In the genomic region with DNA sequence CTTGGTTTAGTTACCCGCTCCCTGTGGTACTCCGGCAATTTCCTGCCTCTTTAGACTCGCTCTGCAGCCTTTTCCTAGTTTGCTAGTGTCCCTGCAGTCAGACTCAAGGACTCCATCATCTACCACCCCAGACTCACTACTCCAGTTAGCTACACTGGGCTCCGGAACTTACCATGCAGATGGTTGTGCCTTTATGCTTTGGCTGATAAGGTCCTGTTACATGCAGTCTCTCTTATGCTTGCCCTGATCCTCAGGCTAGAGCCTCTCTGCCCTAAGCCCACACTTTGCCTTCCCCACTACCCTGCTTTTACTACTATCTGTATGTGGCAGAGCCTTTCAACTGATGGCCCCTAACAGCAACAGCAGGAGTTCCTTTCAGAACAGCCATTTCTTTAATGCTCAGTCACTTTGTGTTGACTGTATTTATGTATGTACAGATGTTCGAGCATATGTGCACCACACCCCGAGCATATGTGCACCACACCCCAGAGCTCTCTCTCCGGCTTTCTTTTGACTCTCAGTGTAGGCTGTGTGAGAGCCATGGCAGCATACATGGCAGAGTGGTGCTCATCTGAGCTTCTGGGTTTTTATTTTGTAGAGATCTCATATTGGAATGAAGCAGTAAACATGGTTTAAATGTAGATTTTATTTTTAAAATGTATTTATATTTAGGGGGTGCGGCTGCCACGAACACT, we compare ENCODE assay signal across 20 mouse cellular contexts. TPM values are rescaled to one million over a fixed set of nuclear protein-coding genes. Genes with fewer than 3 reads are reported as not detected.
DNase-seq lines count a peak whose midpoint lies in the region; ATAC-seq and TF ChIP-seq lines count a peak whose summit lies in the region.
"Had no signal": no experiment of that assay in that cellular context is flagged by ENCODE, and none has a peak within 500 bp of the region (broad histone marks: within the 10 kb centered on the region; RNA-seq: fewer than 3 reads in every experiment).

No protein-coding gene starts in this region.

- no peaks in the 10 kb centered on the region for H3K9me3 ChIP-seq in neural tube, embryonic 13.5 days
- H3K9me3 ChIP-seq in neural tube, embryonic 15.5 days (replicated peaks) = no peaks in the 10 kb centered on the region
- H3K9me3 ChIP-seq: limb, embryonic 10.5 days; neural tube, embryonic 12.5 days had no signal

- no peak overlapping the region for H3K4me2 ChIP-seq in neural tube, embryonic 13.5 days
- no peak overlapping the region for H3K4me2 ChIP-seq in neural tube, embryonic 15.5 days
- H3K4me2 ChIP-seq: neural tube, embryonic 12.5 days had no signal

- DNase-seq in heart, adult 11 months = peak; percentile 82
- DNase-seq in heart, adult 2 months = no peak
- peak; percentile 70 for DNase-seq in brain, embryonic 14.5 days (ENCODE audit: low read depth)
- DNase-seq: adrenal gland, postnatal 25 days; cerebellum, postnatal 10 days; embryo, embryonic 11 days; gastrocnemius, adult 2 months; kidney, adult 9 months; kidney, postnatal 4 days; layer of hippocampus, postnatal 36 days; lung, adult 2 months had no signal

- TF ChIP-seq EP300 in heart, adult 2 months (IDR thresholded peaks at IDR 0.05; ENCODE audit: insufficient read depth, low read depth, low read length) = no peak

- no peak for TF ChIP-seq CTCF in heart, adult 2 months (IDR thresholded peaks at IDR 0.05)
- no peak for TF ChIP-seq CTCF in brain, embryonic 14.5 days (IDR thresholded peaks at IDR 0.05; ENCODE audit: borderline replicate concordance, extremely low read depth, insufficient read depth, insufficient read length)

- no peak overlapping the region for H3K9ac ChIP-seq in heart, adult 2 months (ENCODE audit: low read depth, low read length)
- H3K9ac ChIP-seq in neural tube, embryonic 13.5 days = no peak overlapping the region
- H3K9ac ChIP-seq in neural tube, embryonic 15.5 days (replicated peaks) = no peak overlapping the region
- H3K9ac ChIP-seq: neural tube, embryonic 12.5 days had no signal

- 97% methylated on average over 9 of the region's 9 CpGs for whole genome bisulfite sequencing in heart, adult 2 months
- WGBS in neural tube, embryonic 13.5 days = 90% methylated on average over 9 of the region's 9 CpGs
- WGBS in neural tube, embryonic 15.5 days = 87% methylated on average over 9 of the region's 9 CpGs

- peak; percentile 43; the same call in 1 of the 2 replicates for ATAC-seq in neural tube, embryonic 13.5 days (ENCODE audit: low read depth)
- ATAC-seq in neural tube, embryonic 15.5 days (ENCODE audit: low FRiP score) = no peak
- peak; percentile 46 for ATAC-seq in megakaryocyte-erythroid progenitor cell, adult 5-6 weeks (replicated peaks; ENCODE audit: low FRiP score, low TSS enrichment, poor library complexity, severe bottlenecking)
- ATAC-seq in activated CD4-positive, CD25-positive, alpha-beta regulatory T cell, adult 4 months = no peak
- ATAC-seq: midbrain, embryonic 16.5 days had no signal

- no peaks in the 10 kb centered on the region for H3K79me2 ChIP-seq in heart, adult 2 months (replicated peaks; ENCODE audit: control insufficient read depth, insufficient read depth, low read length)

- intact Hi-C loops in heart, adult 2 months (cut with DNase I) = no loop called here

- TF ChIP-seq POLR2A in heart, adult 2 months (IDR thresholded peaks at IDR 0.05; ENCODE audit: insufficient read depth, low read depth, low read length) = no peak
- no peak for TF ChIP-seq POLR2A in brain, embryonic 14.5 days (IDR thresholded peaks at IDR 0.05; ENCODE audit: borderline replicate concordance, extremely low read depth, insufficient read depth, insufficient read length, poor library complexity, severe bottlenecking)

- H3K36me3 ChIP-seq in heart, adult 2 months (ENCODE audit: control insufficient read depth, insufficient read depth, low read length) = no peaks in the 10 kb centered on the region; the same call in 1 of the 2 replicates
- peaks cover 55% of the 10 kb centered on the region for H3K36me3 ChIP-seq in neural tube, embryonic 13.5 days
- peaks cover 37% of the 10 kb centered on the region for H3K36me3 ChIP-seq in neural tube, embryonic 15.5 days

- H3K4me1 ChIP-seq in heart, adult 2 months (ENCODE audit: control insufficient read depth, insufficient read depth, low read length) = no peaks in the 10 kb centered on the region
- no peaks in the 10 kb centered on the region for H3K4me1 ChIP-seq in neural tube, embryonic 13.5 days (replicated peaks)
- no peaks in the 10 kb centered on the region for H3K4me1 ChIP-seq in neural tube, embryonic 15.5 days
- H3K4me1 ChIP-seq: limb, embryonic 10.5 days; neural tube, embryonic 12.5 days had no signal

- H3K27ac ChIP-seq in heart, adult 2 months = no peak overlapping the region
- no peak overlapping the region for H3K27ac ChIP-seq in neural tube, embryonic 13.5 days (replicated peaks)
- no peak overlapping the region for H3K27ac ChIP-seq in neural tube, embryonic 15.5 days (replicated peaks)
- H3K27ac ChIP-seq: gastrocnemius, adult 2 months; limb, embryonic 10.5 days; macrophage; neural tube, embryonic 12.5 days had no signal

- no peak overlapping the region for H3K4me3 ChIP-seq in heart, adult 2 months
- no peak overlapping the region for H3K4me3 ChIP-seq in neural tube, embryonic 13.5 days
- H3K4me3 ChIP-seq in neural tube, embryonic 15.5 days (replicated peaks) = no peak overlapping the region
- H3K4me3 ChIP-seq: erythroblast, embryonic 14.5 days; gastrocnemius, adult 2 months; limb, embryonic 10.5 days; neural tube, embryonic 12.5 days had no signal

- H3K27me3 ChIP-seq in heart, adult 2 months (ENCODE audit: control insufficient read depth, insufficient read depth, low read length) = no peaks in the 10 kb centered on the region
- no peaks in the 10 kb centered on the region for H3K27me3 ChIP-seq in neural tube, embryonic 13.5 days
- no peaks in the 10 kb centered on the region for H3K27me3 ChIP-seq in neural tube, embryonic 15.5 days (replicated peaks)
- H3K27me3 ChIP-seq: neural tube, embryonic 12.5 days had no signal

RNA-seq across cellular contexts. Expression of a gene that starts 41.5 kb away (rescaled TPM):
- 10 to 100 TPM; 40.7 to 42.7 TPM for total RNA-seq in heart, adult 2 months (2021)
- polyA plus RNA-seq in heart, adult 2 months (2012; rRNA removed) = 13.7 and 25.3 TPM in 2 replicates
- polyA plus RNA-seq in neural tube, embryonic 13.5 days (2015; fragmentation: Nextera tagmentation; extraction: Ambion mirVana) = 45.5 and 48.0 TPM in 2 replicates
- 43.1 and 47.8 TPM in 2 replicates for polyA plus RNA-seq in neural tube, embryonic 15.5 days (2015; fragmentation: Nextera tagmentation; extraction: Ambion mirVana)
- polyA plus RNA-seq in brain, embryonic 14.5 days (2012; rRNA removed) = 60.5 and 70.5 TPM in 2 replicates
- total RNA-seq in megakaryocyte-erythroid progenitor cell, adult 5-6 weeks (2014; fragmentation: Nextera tagmentation) = 66.7 and 91.2 TPM in 2 replicates
- total RNA-seq in megakaryocyte-erythroid progenitor cell, adult 5-6 weeks (2017) = 44.9 and 46.0 TPM in 2 replicates
- polyA plus RNA-seq in activated CD4-positive, CD25-positive, alpha-beta regulatory T cell, adult 4 months (2017; shearing (Covaris generic)) = 10 to 100 TPM; 23.1 to 24.4 TPM

Comparison
In these comparisons a context has a peak if more than half of its experiments do, and no peak if none do; other contexts are left out.
1. DNase-seq: peak in heart, adult 11 months (single experiment) and brain, embryonic 14.5 days (single experiment); none in heart, adult 2 months (0 of 2).
2. ATAC-seq: peak in neural tube, embryonic 13.5 days (single experiment) and megakaryocyte-erythroid progenitor cell, adult 5-6 weeks (single experiment); none in neural tube, embryonic 15.5 days (single experiment) and activated CD4-positive, CD25-positive, alpha-beta regulatory T cell, adult 4 months (single experiment).